Mouse (Mus musculus): Measurements from ENCODE around the gene Mroh2a. TPM values are rescaled to one million over a fixed set of nuclear protein-coding genes. Genes with fewer than 3 reads are reported as not detected.
A peak's percentile ranks its signal among the peaks of the same experiment; 100 is the strongest.

Gene Mroh2a
- polyA plus RNA-seq, 1 experiment from 2014 or later: 1.6 TPM

- no peak for ATAC-seq (ENCODE audit: insufficient number of reproducible peaks, insufficient read depth, low FRiP score, low TSS enrichment)
- Histone ChIP-seq H3K9me3 (no peaks in the 10 kb centered on the region), H3K36me3 (peaks cover 50% of the 10 kb centered on the region), H3K4me3 (no peak overlapping the region), H3K27me3 (no peaks in the 10 kb centered on the region), H3K9ac (no peak overlapping the region), H3K4me1 (peaks cover 13% of the 10 kb centered on the region), H3K4me2 (replicated peaks) (no peak overlapping the region), H3K27ac (no peak overlapping the region)
- 72% methylated on average over 11 of the region's 11 CpGs for WGBS
These were observed 47.7 kb downstream of the Mroh2a start for GRCm38 (mm10) chr1:88274371-88275077.

- H3K4me3 ChIP-seq: no peak overlapping the region
- H3K36me3 ChIP-seq: peaks cover 44% of the 10 kb centered on the region
- ATAC-seq (ENCODE audit: insufficient number of reproducible peaks, insufficient read depth, low FRiP score, low TSS enrichment): no peak
- no peaks in the 10 kb centered on the region for H3K27me3 ChIP-seq
- WGBS: 67% methylated on average over 13 of the region's 13 CpGs
- peak overlapping the region; percentile 62; the same call in 1 of the 2 replicates for H3K4me2 ChIP-seq (replicated peaks)
- H3K9me3 ChIP-seq: no peaks in the 10 kb centered on the region
- peaks cover 13% of the 10 kb centered on the region for H3K4me1 ChIP-seq
- no peak overlapping the region for H3K27ac ChIP-seq
- H3K9ac ChIP-seq: peak overlapping the region; percentile 74; the same call in 1 of the 2 replicates
These were observed 48.4 kb downstream of the Mroh2a start for GRCm38 (mm10) chr1:88275078-88275680.

GRCm38 (mm10) chr1:88275698-88276523, 49.1 kb downstream of the Mroh2a start:
- peak overlapping the region; percentile 74 for H3K9ac ChIP-seq
- peak overlapping the region; percentile 62 for H3K4me2 ChIP-seq (replicated peaks)
- peak overlapping the region; percentile 58 for H3K4me3 ChIP-seq
- 65% methylated on average over 13 of the region's 13 CpGs for WGBS
- peaks cover 13% of the 10 kb centered on the region for H3K4me1 ChIP-seq
- H3K36me3 ChIP-seq: peaks cover 44% of the 10 kb centered on the region
- no peak for ATAC-seq (ENCODE audit: insufficient number of reproducible peaks, insufficient read depth, low FRiP score, low TSS enrichment)
- H3K9me3 ChIP-seq: no peaks in the 10 kb centered on the region
- no peaks in the 10 kb centered on the region for H3K27me3 ChIP-seq
- no peak overlapping the region for H3K27ac ChIP-seq

- Histone ChIP-seq H3K36me3 (peaks cover 40% of the 10 kb centered on the region), H3K27ac (peak overlapping the region; percentile 82), H3K4me1 (peaks cover 13% of the 10 kb centered on the region), H3K9ac (peak overlapping the region; percentile 74), H3K9me3 (no peaks in the 10 kb centered on the region; the same call in 1 of the 2 replicates), H3K4me2 (replicated peaks) (peak overlapping the region; percentile 62), H3K4me3 (peak overlapping the region; percentile 58), H3K27me3 (no peaks in the 10 kb centered on the region)
- 30% methylated on average over 10 of the region's 10 CpGs for WGBS
- ATAC-seq (ENCODE audit: insufficient number of reproducible peaks, insufficient read depth, low FRiP score, low TSS enrichment): peak; percentile 23
These were observed 49.8 kb downstream of the Mroh2a start for GRCm38 (mm10) chr1:88276524-88277097.

GRCm38 (mm10) chr1:88277098-88277817, 50.5 kb downstream of the Mroh2a start, which contains the start of the genes Hjurp and Trpm8:
Gene Hjurp (minus strand): TSS chr1:88277633.
Gene Trpm8 (plus strand): TSS chr1:88277661.
- H3K4me1 ChIP-seq: peaks cover 13% of the 10 kb centered on the region
- under 1% methylated on average over 50 of the region's 50 CpGs for WGBS
- H3K4me2 ChIP-seq (replicated peaks): peak within 1 kb of the TSS; percentile 62
- H3K9me3 ChIP-seq: peaks cover 6% of the 10 kb centered on the region; the same call in 1 of the 2 replicates
- H3K4me3 ChIP-seq: peak within 1 kb of the TSS; percentile 58
- no peaks in the 10 kb centered on the region for H3K27me3 ChIP-seq
- H3K9ac ChIP-seq: peak within 1 kb of the TSS; percentile 74
- peak; percentile 94 for ATAC-seq (ENCODE audit: insufficient number of reproducible peaks, insufficient read depth, low FRiP score, low TSS enrichment)
- peaks cover 34% of the 10 kb centered on the region for H3K36me3 ChIP-seq
- peak within 1 kb of the TSS; percentile 82 for H3K27ac ChIP-seq

GRCm38 (mm10) chr1:88277818-88278511, 51.2 kb downstream of the Mroh2a start:
- Histone ChIP-seq H3K36me3 (peaks cover 28% of the 10 kb centered on the region), H3K4me2 (replicated peaks) (peak overlapping the region; percentile 62), H3K27me3 (no peaks in the 10 kb centered on the region), H3K4me3 (peak overlapping the region; percentile 58), H3K4me1 (peaks cover 13% of the 10 kb centered on the region), H3K9ac (peak overlapping the region; percentile 74), H3K9me3 (peaks cover 8% of the 10 kb centered on the region; the same call in 1 of the 2 replicates), H3K27ac (0 out of 2 replicates have a peak overlapping the region, but pooled peaks have one; percentile 82)
- 0 out of 2 replicates have a peak, but pooled peaks have one; percentile 0 for ATAC-seq (ENCODE audit: insufficient number of reproducible peaks, insufficient read depth, low FRiP score, low TSS enrichment)
- 69% methylated on average over 18 of the region's 18 CpGs for WGBS

GRCm38 (mm10) chr1:88279111-88280005, 52.6 kb downstream of the Mroh2a start:
- no peaks in the 10 kb centered on the region for H3K27me3 ChIP-seq
- no peak overlapping the region for H3K4me3 ChIP-seq
- WGBS: 66% methylated on average over 9 of the region's 9 CpGs
- no peak overlapping the region for H3K4me2 ChIP-seq (replicated peaks)
- no peak for ATAC-seq (ENCODE audit: insufficient number of reproducible peaks, insufficient read depth, low FRiP score, low TSS enrichment)
- H3K36me3 ChIP-seq: peaks cover 14% of the 10 kb centered on the region
- no peak overlapping the region for H3K27ac ChIP-seq
- peaks cover 13% of the 10 kb centered on the region for H3K4me1 ChIP-seq
- no peak overlapping the region for H3K9ac ChIP-seq
- peaks cover 22% of the 10 kb centered on the region for H3K9me3 ChIP-seq

- no peak overlapping the region for H3K4me3 ChIP-seq
- H3K9ac ChIP-seq: no peak overlapping the region
- H3K4me1 ChIP-seq: peaks cover 13% of the 10 kb centered on the region
- H3K9me3 ChIP-seq: peaks cover 29% of the 10 kb centered on the region
- 74% methylated on average over 15 of the region's 15 CpGs for WGBS
- H3K36me3 ChIP-seq: peaks cover 6% of the 10 kb centered on the region
- no peak overlapping the region for H3K4me2 ChIP-seq (replicated peaks)
- no peak for ATAC-seq (ENCODE audit: insufficient number of reproducible peaks, insufficient read depth, low FRiP score, low TSS enrichment)
- H3K27me3 ChIP-seq: no peaks in the 10 kb centered on the region
- no peak overlapping the region for H3K27ac ChIP-seq
These were observed 53.4 kb downstream of the Mroh2a start for GRCm38 (mm10) chr1:88280006-88280690.

GRCm38 (mm10) chr1:88282301-88282700, 55.5 kb downstream of the Mroh2a start:
- no peak overlapping the region for H3K4me3 ChIP-seq
- ATAC-seq (ENCODE audit: insufficient number of reproducible peaks, insufficient read depth, low FRiP score, low TSS enrichment): no peak

More at GRCm38 (mm10) chr1:88282301-88282700, 55.5 kb downstream of the Mroh2a start:
- H3K4me1 ChIP-seq: no peaks in the 10 kb centered on the region
- no peak overlapping the region for H3K4me2 ChIP-seq (replicated peaks)
- peaks cover 49% of the 10 kb centered on the region for H3K9me3 ChIP-seq
- no peaks in the 10 kb centered on the region for H3K27me3 ChIP-seq
- H3K9ac ChIP-seq: no peak overlapping the region
- WGBS: 60% methylated on average over 3 of the region's 3 CpGs
- H3K36me3 ChIP-seq: no peaks in the 10 kb centered on the region
- H3K27ac ChIP-seq: no peak overlapping the region

All from embryonic facial prominence, embryonic 12.5 days (tissue).